ENCODE assay signal across 8 mouse cellular contexts in genomic region chr15:8444890-8445597, GRCm38 (mm10). TPM values are rescaled to one million over a fixed set of nuclear protein-coding genes. Genes with fewer than 3 reads are reported as not detected.
DNase-seq lines count a peak whose midpoint lies in the region; ATAC-seq lines count a peak whose summit lies in the region.

No protein-coding gene starts in this region.

- peak overlapping the region; percentile 91 for H3K4me2 ChIP-seq in intestine, embryonic 15.5 days (replicated peaks)
- peak overlapping the region; percentile 74 for H3K4me2 ChIP-seq in midbrain, embryonic 11.5 days

- H3K9ac ChIP-seq in intestine, embryonic 15.5 days: peak overlapping the region; percentile 83
- H3K9ac ChIP-seq in midbrain, embryonic 11.5 days (ENCODE audit: low read length): peak overlapping the region; percentile 99

- no peaks in the 10 kb centered on the region for H3K36me3 ChIP-seq in intestine, embryonic 15.5 days
- no peaks in the 10 kb centered on the region for H3K36me3 ChIP-seq in midbrain, embryonic 11.5 days (ENCODE audit: control insufficient read depth, insufficient read depth, low read length)

- H3K27me3 ChIP-seq in intestine, embryonic 15.5 days (replicated peaks): no peaks in the 10 kb centered on the region
- no peaks in the 10 kb centered on the region for H3K27me3 ChIP-seq in midbrain, embryonic 11.5 days (ENCODE audit: control insufficient read depth, insufficient read depth, low read length)

- peak; percentile 82 for DNase-seq in adrenal gland, adult 8-10 months
- peak; percentile 94 for DNase-seq in embryo, embryonic 11 days
- DNase-seq in gastrocnemius, postnatal 25 days: peak; percentile 78
- peak; percentile 85 for DNase-seq in left cerebral cortex, postnatal 4 days
- DNase-seq in midbrain, embryonic 11.5 days (ENCODE audit: low spot score, missing footprints): peak; percentile 98
- DNase-seq in right cerebral cortex, postnatal 4 days: peak; percentile 70
- DNase-seq in yolk sac, embryonic 10.5 days (ENCODE audit: low spot score): peak; percentile 75

- H3K4me1 ChIP-seq in intestine, embryonic 15.5 days (replicated peaks): peaks cover 6% of the 10 kb centered on the region
- peaks cover 16% of the 10 kb centered on the region for H3K4me1 ChIP-seq in midbrain, embryonic 11.5 days (ENCODE audit: control insufficient read depth, insufficient read depth, low read length)

- peak; percentile 76 for ATAC-seq in intestine, embryonic 15.5 days
- ATAC-seq in midbrain, embryonic 11.5 days (ENCODE audit: low FRiP score): peak; percentile 76

- H3K4me3 ChIP-seq in intestine, embryonic 15.5 days (replicated peaks): peak overlapping the region; percentile 69
- peak overlapping the region; percentile 97 for H3K4me3 ChIP-seq in midbrain, embryonic 11.5 days (ENCODE audit: low read depth, low read length)

- intact Hi-C loops in left cerebral cortex, postnatal 4 days (cut with DNase I): loop anchor here (5.0 to 10.0 kb wide), 2 partner anchors 60 to 142 kb away; no protein-coding TSS in a partner anchor

- WGBS in intestine, embryonic 15.5 days: under 1% methylated on average over 57 of the region's 57 CpGs
- under 1% methylated on average over 57 of the region's 57 CpGs for WGBS in midbrain, embryonic 11.5 days

- peak overlapping the region; percentile 97 for H3K27ac ChIP-seq in intestine, embryonic 15.5 days
- peak overlapping the region; percentile 98 for H3K27ac ChIP-seq in midbrain, embryonic 11.5 days (ENCODE audit: low read depth, low read length)

- no peaks in the 10 kb centered on the region for H3K9me3 ChIP-seq in intestine, embryonic 15.5 days
- H3K9me3 ChIP-seq in midbrain, embryonic 11.5 days (ENCODE audit: control insufficient read depth, low read length): no peaks in the 10 kb centered on the region

RNA-seq across cellular contexts. Expression of gene Nipbl, which starts 0.8 kb away (rescaled TPM):
- 10 to 100 TPM; 41.1 to 57.1 (median 52.9) TPM for total RNA-seq in adrenal gland, adult 8-10 months (2022)
- 10 to 100 TPM; 17.9 to 19.1 TPM for total RNA-seq in gastrocnemius, postnatal 25 days (2021)
- 14.6 and 14.7 TPM in 2 replicates for polyA plus RNA-seq in intestine, embryonic 15.5 days (2015; fragmentation: Nextera tagmentation; extraction: Ambion mirVana)
- total RNA-seq in left cerebral cortex, postnatal 4 days (2021): 10 to 100 TPM; 42.5 to 44.9 TPM
- 24.8 and 26.6 TPM in 2 replicates for polyA plus RNA-seq in midbrain, embryonic 11.5 days (2014; fragmentation: Nextera tagmentation; extraction: Ambion mirVana)

Comparison
In these comparisons a context has a peak if more than half of its experiments do, and no peak if none do; other contexts are left out.
1. Peak in every context shown above with its lines: DNase-seq, ATAC-seq, H3K4me3 ChIP-seq and H3K27ac ChIP-seq.